Mouse (Mus musculus) neural tube, embryonic 10.5 days (tissue): ENCODE data around the gene Eml1.

Source experiments
- DNase-seq: peaks from one replicate; pipeline ENCODE4 v3.0.0-alpha.2; 2017; ENCODE audit warnings: low spot score; ENCODE audit errors: extremely low spot score

Eml1 gene

GRCm38 (mm10) chr12:108541088-108541487 lies 170.3 kb downstream of the Eml1 start:
- DNase-seq, result peak; percentile 45

GRCm38 (mm10) chr12:108546508-108547153 lies 175.9 kb downstream of the Eml1 start:
- DNase-seq, result peak; percentile 38

- DNase-seq, result peak; percentile 24
Measured at GRCm38 (mm10) chr12:108547251-108547875, 176.6 kb downstream of the Eml1 start.

GRCm38 (mm10) chr12:108551731-108552130 lies 181.0 kb downstream of the Eml1 start:
- DNase-seq, result no peak

GRCm38 (mm10) chr12:108553079-108553478 lies 182.3 kb downstream of the Eml1 start:
- peak; percentile 19 for DNase-seq

GRCm38 (mm10) chr12:108554120-108554841 lies 183.5 kb downstream of the Eml1 start, which contains the start of gene Evl:
Gene Evl (plus strand): TSS chr12:108554720.
- peak; percentile 100 for DNase-seq

GRCm38 (mm10) chr12:108554861-108555556 lies 184.3 kb downstream of the Eml1 start:
- peak; percentile 65 for DNase-seq

GRCm38 (mm10) chr12:108558194-108558593 lies 187.4 kb downstream of the Eml1 start:
- DNase-seq, result peak; percentile 8

GRCm38 (mm10) chr12:108563238-108563637 lies 192.5 kb downstream of the Eml1 start:
- no peak for DNase-seq

GRCm38 (mm10) chr12:108564910-108565506 lies 194.3 kb downstream of the Eml1 start:
- DNase-seq, result no peak

- no peak for DNase-seq
Measured at GRCm38 (mm10) chr12:108579156-108579871, 208.6 kb downstream of the Eml1 start.

- no peak for DNase-seq
Measured at GRCm38 (mm10) chr12:108583775-108584174, 213.0 kb downstream of the Eml1 start.
